Mouse (Mus musculus) right cerebral cortex, postnatal 10 days (tissue): ENCODE measurements around the gene Slc2a9.
A peak's percentile ranks its signal among the peaks of the same experiment; 100 is the strongest.

ENCODE experiments used
- DNase-seq, 2 experiments: peaks; one replicate each; pipeline ENCODE4 v3.0.0; 2021; ENCODE audit warnings: low spot score in 2 of 2

The Slc2a9 gene

DNA sequence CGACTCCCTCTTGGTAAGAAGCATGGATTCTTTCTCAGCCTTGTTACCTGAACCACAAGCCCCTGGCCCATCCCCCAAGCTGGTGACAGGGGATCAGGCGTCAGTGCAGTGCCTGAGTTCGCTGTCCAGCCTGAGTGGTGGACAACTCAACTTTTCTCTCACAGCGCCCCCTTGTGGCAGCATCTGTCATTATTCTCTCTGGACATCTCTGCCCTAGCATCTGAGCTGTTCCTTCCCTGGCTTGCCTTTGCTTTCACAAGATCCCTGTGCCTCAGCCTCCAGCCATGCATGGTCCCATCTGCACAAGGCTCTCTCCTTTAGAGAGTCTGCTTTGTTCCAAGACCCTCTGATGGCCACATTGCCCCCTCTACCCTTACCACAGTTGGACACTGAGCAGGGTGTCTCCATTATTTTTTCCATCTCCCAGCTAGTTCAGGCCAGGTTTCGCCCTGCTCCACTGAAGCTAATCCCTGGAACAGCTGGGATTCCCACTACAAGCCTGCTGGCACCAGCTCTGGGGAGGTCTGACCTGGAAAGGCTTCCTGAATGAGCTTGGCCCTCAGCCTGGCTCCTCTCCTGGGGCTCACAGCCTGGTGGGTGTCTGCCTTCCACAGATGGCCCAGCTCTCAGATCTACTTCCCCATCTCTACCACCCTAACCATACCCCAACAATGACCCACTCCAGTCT, 32.9 kb downstream of the Slc2a9 start:
- peak; percentile 74 to 84 for DNase-seq

DNA sequence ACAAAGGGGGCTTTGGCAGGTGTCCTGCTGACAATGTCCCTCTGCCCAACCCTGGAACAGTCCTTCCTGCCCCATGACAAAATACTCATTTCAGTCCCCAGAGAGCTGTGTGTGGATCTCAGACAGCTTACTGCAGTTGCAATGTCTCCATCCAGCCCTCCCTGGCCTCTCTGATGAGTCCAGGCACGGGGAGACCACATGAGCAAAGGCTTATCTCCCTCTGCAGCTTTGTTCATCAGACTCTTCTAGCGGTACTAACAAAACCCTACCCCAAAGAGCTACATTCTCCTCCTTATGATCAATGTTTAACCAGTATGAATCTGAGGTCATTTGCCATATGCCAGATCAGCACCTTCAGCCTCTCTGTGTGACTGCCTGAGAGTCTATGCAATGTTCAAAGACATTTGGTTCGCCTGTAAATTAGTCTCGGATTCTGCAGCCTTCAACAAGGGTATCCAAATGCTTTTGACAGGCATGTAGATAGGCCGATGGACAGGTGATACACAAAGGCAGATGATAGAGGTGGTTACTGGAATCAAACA, 36.3 kb downstream of the Slc2a9 start:
- peak in 1 of 2 experiments; percentile 9 for DNase-seq

DNA sequence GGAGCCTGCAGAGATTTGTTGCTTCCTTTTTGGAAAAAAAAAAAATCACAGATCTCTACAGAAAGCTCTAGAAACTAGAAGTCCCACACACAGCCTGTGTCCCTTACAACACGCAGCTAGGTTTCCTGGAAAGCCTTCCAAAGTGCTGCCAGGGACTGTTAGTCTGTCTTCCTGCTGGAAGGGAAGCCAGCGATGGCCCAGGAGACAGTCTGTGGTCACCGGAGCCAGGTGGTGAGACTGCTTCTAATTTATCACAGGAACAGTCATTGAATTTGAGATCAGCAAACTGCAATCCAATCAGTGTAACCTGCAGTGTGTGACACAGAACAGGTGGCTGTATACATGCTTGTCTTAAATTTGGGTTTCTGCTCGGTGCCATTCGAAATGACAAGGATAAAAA, 41.7 kb downstream of the Slc2a9 start:
- DNase-seq = peak in 1 of 2 experiments; percentile 13

DNA sequence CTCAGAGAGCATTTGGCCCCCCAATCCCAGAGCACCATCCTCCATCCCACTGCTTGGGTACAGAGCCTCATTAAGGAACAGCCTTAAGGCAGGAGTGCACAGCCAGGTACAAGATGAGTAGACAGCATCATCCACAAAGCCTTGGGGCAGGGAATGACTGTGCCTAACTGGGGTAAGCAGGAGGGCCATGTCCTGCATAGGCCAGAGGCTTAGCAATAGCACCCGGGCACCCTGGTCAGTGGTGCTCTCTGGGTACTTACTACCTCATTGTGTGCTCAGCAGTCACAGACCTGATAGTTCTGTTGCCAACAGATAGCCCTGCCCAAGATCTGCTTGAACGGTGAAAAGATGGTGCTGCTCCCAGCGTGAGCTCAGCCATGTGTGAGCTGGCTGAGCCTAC, 52.0 kb downstream of the Slc2a9 start:
- peak in 1 of 2 experiments; percentile 7 for DNase-seq

DNA sequence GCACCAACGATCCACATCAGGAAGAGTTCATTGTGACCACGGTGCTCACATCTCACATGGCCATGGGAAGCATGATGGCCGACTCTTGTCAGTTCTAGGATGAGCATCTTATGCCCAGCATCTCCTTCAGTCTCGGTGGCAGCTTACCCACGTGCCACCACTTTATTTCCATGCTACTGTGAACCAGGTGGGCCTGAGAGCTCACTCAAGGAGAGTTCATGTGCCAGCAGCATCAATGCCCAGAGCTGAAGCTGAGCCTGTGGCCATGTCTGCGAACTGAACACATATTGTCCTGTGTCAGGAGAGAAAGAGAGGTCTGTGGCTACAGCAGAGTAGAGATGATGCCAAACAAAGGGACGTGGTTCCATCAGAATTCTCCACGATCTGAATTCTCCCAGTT, 53.3 kb downstream of the Slc2a9 start:
- peak in 1 of 2 experiments; percentile 8 for DNase-seq

DNA sequence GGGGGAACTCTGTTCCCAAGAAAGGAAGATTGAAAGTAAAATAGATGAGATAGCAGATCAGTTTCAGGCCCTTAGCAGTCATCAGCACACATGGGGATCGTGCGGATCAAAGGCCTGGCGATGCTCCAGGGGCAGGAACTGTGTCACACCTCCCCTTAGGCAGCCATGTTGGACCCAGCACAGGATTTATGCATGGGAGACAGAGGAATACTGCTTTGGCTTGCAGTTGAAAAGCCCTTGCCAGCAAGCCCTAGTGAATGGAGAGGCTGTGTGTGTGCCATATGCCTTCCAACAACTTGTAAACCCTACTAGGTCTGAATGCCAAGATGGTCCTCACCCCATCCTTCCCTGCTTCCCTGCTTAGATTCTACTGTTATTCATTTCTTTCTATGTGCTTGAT, 54.8 kb downstream of the Slc2a9 start:
- DNase-seq = peak in 1 of 2 experiments; percentile 19

DNA sequence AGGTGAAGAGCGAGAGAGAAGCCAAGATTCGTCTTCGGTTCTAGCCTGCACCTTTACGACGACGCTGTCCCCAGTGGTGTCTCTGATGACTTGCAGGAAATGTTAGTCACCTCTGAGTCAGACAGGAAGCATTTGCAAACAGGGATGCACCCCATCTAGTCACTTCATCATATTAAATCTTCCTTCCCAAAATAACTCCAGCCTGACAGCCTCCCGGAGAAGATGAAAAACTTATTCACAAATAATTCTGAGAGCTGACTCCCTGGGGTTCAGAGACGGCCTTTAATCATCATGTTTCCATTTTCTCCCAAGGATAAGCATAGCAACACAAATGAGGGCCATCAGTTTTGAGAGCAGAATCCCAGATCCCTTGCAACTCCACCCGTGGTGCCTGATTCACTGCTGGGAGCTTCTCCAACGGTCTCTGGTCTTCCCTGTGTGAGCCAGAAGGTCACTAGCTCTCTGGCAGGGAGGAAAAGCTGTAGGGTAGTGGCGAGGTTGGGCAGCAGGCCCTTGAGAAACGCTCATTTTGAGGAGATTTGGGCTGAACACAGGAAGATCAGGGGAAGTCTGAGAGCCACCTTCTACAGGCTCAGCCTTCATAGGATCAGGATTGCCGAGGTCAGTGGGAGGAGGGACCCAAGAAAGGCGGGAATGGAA, 56.5 kb downstream of the Slc2a9 start:
- DNase-seq = peak in 1 of 2 experiments; percentile 20

DNA sequence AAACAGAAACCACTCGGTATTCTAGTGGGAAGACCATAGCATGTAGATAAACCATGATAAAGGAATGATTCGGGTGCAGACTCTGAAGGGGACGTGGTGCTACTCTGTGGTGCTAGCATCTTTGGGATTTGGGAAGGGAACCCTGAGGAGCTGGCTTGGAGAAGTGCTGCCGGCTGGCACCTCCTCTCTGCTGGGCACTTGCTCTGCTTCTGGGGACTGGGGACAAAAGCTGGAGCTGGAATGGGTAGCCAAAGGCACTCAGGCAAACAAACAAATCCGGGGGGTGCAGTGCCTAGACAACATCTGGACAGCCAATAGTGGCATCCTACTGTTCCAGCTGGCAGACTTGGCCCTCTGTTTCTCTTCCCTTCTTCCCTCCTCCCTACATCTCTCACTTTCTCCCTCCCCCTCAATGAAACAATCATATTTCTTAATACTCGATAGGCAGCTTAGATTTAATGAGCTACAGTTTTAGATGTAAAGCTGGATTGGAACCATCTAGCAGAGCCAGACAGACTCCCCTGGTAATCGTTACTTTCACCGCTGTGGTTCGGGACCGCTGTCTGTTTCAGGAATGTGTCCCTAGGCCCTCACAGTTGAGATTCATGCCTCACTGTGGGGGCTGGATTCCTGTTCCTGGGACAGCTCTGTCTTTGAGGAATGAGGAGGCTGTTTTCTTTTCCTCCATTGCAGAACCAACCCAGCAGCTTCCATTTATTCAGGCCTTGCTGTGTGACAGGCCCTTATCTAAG, 61.7 kb downstream of the Slc2a9 start:
- DNase-seq = peak in 1 of 2 experiments; percentile 36

DNA sequence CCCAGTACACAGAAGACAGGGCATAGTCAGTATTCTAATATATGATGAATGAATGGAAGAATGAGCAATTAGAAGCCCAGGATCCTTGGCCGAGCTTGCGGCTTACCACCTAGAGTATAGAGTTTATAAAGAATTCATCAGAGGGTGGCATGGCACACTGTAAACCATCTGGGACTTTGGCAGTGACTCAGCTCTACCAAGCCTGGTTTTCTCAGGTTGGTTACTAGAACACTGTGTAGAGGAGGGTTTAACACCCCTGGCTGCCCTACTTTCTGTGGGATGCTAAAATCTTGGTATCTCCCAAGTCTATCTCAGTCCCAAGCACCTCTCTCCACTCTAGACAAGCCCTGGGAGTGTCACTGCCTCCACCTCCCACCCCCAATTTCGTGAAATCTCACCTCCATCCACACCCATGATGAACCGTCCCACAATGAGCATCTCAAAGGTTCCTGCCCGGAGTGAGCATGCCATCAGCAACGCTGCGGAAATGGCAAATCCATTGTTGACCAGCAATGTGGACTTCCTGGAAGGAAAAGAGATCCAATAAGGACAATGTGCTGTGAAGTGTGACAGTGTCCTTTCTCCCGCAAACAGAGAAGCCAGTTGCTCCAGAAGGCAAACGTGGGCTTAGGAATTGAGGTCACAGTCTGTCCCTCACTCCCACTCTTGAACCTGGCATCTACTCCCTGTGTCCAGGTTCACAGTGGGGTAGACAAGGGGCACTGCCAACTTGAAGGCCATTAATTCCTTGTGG, 62.5 kb downstream of the Slc2a9 start:
- DNase-seq = peak in 1 of 2 experiments; percentile 16

DNA sequence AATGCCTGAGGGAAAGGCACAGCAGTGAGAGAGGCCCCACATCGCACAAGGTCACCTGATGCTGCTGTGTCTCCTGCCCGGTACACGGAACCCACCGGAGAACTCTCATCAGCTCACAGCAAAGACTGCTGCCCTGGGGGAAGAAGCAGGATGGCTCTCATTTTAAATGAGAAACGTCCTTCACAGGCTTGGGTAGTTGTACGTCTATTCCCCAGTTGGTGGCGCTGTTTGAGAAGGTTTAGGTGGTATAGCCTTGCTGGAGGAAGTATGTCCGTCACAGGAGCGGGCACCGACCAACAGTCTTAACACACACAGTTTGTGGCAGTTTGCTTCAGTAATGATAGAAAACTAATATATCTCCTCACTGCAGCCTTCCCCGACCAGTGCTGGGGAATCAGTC, 66.3 kb downstream of the Slc2a9 start:
- DNase-seq = no peak

DNA sequence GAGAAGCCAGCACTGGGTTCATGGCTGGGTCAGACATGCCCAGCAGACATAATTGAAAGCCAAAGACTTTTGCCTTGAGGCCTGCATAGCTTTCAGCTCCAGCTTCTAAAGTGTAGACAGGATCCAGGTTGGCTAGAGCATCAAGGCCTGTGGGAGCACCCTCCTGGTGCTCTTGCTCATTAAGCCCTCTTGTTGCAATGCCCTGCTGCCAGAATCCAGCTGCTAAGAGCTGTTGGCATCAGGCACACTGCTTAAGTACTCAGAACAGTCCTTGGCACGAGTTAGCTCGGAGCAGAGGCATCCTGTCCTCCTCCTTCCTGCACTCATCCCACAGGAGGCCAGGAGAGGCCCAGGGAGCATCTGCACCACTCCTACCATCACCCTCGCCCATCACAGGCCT, 68.1 kb downstream of the Slc2a9 start:
- DNase-seq = no peak

DNA sequence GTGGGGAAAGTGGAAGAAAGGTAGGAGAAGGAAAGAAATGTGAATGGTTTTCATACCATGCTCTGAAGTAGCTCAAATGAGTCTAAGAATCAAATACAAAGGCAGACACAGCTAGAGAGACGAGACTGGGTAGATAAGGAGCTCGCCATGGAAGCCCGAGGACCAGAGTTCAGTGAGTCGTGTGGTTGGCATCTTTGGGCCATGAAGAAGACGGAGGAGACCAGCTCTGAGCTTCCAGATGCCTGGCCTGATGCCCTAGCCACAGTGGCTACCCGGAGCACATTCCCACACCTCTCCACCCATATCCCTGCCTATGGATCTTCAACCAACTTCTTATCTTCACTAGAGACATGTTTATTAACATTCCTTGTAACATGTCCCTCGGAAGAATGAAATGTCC, 71.7 kb downstream of the Slc2a9 start:
- no peak for DNase-seq

DNA sequence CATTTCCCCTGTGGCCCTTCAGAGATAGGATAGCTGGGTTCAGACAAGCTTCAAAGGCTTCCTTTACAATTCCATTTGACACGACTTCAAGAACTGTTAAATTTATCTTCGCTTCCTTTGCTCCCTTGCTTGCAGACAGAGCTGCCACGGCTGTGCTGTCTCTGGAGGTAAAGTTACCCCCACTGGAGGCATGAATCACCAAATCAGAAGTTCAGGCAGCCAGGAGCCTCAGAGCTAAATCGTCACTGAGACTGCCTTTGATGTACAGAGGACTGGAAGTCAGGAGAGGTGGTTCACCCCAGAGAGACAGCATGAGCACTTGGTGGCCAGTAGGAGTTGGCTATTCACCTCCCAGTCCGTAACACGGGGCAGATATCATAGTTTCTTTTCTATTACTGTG, 73.8 kb downstream of the Slc2a9 start:
- no peak for DNase-seq

DNA sequence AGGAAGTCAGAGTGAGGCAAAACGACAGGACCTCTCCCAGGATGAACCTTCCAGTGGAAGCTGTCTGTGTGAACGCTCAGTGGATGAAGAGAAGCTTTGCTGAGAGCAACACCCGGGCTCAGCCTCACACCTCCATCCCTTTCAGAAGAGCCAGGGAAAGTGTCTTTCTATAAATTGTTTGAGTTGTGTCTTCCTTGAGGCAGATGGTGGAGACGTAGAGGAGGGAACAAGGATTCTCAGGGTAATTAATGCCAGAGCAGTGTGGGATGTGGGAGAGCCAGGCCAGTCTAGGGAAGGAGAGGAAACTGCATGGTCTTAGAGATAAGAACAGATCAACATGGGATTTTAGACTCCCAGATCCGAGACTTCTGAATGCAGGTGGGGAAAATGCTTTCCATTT, 75.2 kb downstream of the Slc2a9 start:
- no peak for DNase-seq

DNA sequence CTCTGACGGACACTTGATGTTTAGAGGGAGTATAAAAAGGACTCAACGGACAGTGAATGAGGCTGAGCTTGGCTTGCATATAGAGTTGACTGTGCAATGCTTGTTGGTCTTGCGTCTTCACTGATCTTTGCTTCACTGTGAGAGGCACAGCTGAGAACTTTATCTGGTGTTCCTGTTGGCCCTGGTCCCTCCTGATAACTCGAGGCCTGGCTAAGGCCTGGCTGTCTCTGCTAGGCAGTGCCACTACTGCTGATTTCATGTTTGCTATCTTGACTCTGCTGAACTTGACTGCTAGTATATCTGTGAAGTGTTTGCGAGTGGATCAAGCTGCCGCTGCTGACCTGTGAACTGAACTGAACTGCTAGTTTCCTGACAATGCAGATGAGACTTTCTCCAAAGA, 77.4 kb downstream of the Slc2a9 start:
- no peak for DNase-seq

DNA sequence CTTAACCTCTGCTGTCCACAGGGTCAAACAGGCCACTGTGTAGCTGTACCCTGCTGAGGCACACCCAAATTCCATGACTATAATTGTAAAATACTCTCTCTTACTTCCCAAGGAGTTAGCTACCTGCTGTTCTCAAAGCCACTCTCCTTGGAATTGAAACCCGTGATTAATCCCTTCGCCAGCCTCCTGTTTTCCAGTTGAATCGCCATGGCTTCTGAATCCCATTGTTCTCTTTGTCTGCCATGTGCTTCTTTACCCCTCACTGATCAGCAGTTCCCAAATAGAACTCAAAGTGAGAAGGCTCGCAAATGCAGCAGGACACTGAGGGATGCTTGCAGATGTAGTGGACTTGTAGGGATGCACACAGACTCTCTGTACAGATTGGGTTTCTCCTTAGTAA, 80.5 kb downstream of the Slc2a9 start:
- DNase-seq = no peak

DNA sequence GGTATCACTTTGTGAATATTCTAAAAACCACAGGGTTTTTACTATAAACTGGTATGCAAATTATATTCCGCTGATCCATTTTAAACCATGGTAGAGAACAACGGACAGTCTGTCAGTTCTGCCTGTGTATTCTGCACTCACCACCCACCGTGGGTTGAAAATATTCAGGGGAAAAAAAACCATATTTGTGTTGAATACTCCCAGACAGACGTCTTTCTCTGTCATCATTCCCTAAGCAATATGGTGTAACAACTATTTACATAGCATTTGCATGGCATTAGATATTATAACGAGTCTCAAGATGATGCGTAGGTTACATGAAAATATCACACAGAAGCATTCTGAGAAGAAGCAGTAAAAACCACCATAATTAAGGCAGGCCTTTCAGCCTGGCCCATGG, 84.1 kb downstream of the Slc2a9 start:
- DNase-seq = peak in 1 of 2 experiments; percentile 43

DNA sequence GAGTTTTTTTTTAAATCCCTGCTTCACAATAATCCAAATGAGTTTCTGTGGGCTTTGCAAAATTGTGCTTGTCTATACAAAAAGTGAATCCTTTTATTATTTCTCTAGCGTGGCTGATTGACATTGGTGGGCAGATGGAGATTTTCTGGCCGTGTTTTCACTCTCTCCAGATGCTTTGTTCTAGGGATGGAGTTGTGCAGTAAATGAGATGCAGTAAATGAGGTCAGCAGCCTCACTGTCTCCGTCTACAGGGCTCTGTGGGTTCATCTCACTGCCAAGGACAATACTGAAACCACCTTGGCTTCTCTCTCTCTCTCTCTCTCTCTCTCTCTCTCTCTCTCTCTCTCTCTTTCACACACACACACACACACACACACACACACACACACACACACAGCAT, 99.3 kb downstream of the Slc2a9 start:
- no peak for DNase-seq

DNA sequence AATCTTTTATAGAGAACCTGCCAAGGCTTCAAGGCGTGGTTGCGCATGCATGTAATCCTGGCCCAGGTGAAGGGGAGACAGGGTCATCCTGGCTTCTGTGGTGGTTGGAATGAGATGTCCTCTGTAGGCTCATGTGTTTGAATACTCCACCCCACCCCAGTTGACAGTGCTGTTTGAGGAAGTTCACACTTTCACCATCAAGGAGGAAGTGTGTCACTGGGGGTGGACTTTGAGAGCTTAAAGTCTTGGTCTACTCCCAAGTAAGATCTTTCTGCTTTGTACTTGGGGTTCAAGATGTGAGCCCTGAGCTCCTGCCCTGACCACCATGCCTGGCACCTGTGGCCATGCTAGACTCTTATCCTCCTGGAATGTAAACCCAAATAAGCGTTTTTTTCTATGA, 100.7 kb downstream of the Slc2a9 start:
- no peak for DNase-seq

DNA sequence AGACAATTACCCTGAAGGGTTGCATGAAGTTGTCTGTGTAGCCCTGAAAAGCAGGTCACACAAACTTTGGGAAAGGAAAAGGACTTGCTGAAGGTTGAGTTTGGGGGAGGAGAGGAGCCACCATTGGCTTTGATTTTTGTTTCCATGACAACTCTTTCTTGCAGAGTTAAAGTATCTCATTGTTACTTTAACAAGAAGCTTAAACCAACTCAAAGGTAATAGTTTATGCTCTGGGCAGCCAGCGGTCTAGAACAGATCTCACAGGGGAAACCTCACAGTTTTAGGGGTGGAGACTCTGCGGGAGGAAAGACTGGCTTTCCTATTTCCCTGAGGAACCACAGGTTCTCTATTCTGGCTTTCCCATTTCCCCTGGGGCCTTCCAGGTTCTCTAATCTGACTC, 114.1 kb downstream of the Slc2a9 start:
- DNase-seq = no peak

DNA sequence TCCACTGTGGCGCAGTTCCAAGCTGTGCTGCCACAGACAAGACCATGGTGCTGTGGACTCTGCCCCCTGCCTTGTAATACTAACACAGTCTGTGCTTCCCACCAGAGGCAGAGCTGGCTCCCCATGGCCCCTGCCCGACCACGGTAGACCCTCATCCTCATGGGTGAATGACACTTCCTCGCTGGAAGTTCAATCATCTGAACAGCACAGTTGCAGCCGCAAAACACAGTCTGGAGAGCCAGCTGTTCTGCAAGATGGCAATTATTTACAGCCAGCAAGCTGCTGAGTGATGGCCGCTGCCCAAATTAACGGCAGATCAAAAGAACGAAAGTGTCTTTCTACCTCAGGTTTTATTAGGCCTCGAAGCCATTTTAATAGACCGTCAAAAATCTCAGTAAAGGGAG, 114.5 kb downstream of the Slc2a9 start:
- DNase-seq = peak; percentile 55 to 60

DNA sequence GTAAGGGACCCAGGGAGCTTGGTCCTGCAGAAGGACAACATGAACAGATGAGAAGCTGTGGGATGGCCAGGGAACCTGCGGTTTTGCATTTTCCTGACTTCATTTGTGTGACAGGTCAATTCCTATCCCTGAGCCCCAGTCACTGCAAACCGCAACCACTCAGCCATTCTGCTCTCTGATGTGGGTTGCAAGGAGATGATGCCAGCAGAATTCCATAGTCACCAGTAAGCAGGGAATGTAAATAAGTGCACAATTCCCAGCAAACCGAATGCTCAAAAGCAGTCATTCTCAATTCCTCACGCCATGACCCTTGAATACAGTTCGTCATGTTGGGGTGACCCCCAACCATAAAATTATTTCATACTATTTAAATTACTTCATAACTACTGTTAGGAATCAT, 123.0 kb downstream of the Slc2a9 start:
- DNase-seq = no peak
